Mouse (Mus musculus) left cerebral cortex, adult 2 months (tissue): ENCODE measurements around the gene Dglucy. TPM values are rescaled to one million over a fixed set of nuclear protein-coding genes. Genes with fewer than 3 reads are reported as not detected.

Experiments
- DNase-seq, 2 experiments: peaks; one replicate each; pipeline ENCODE4 v3.0.0; 2021 to 2022; ENCODE audit warnings: low spot score in 2 of 2, mixed read lengths in 1 of 2; ENCODE audit errors: extremely low spot score in 1 of 2
- H3K27ac ChIP-seq: fragments of 200-600 bp; 2 replicates; pipeline ENCODE4 v1.8.1; 2022
- H3K4me3 ChIP-seq: fragments of 200-600 bp; 2 replicates; pipeline ENCODE4 v1.8.1; 2022
- CTCF ChIP-seq: fragments of 200-600 bp; IDR thresholded peaks from 2 replicates; pipeline ENCODE4 v1.8.1; 2022; ENCODE audit warnings: antibody characterized with exemption, mild to moderate bottlenecking, moderate library complexity
- intact Hi-C: fragments of 180-260 bp; cut with DNase I; formaldehyde crosslinking; loops from one replicate; pipeline ENCODE4 v1.15.1; 2025
- total RNA-seq, 2 experiments: library from RNA; stranded (reverse); gene quantifications; 2 replicates each; pipeline ENCODE4 v1.2.3; 2021

The Dglucy gene
- total RNA-seq, 2 experiments from 2014 or later: 9.4 to 10.2 TPM

GRCm38 (mm10) chr12:100925644-100926619 lies 147.1 kb downstream of the Dglucy start:
- peak; percentile 50 to 62 for DNase-seq
- intact Hi-C loops: loop anchor here (1.0 to 10.0 kb wide), 3 partner anchors 77 to 761 kb away; no protein-coding TSS in a partner anchor
- no peak overlapping the region for H3K4me3 ChIP-seq
- no peak overlapping the region for H3K27ac ChIP-seq
- peak; percentile 74 for TF ChIP-seq CTCF

- intact Hi-C loops: loop anchor here (10.0 kb wide), 2 partner anchors 333 to 763 kb away; no protein-coding TSS in a partner anchor
These were observed 149.4 kb downstream of the Dglucy start for GRCm38 (mm10) chr12:100928286-100928685.

GRCm38 (mm10) chr12:100931653-100932052 lies 152.8 kb downstream of the Dglucy start:
- no peak overlapping the region for H3K4me3 ChIP-seq
- TF ChIP-seq CTCF: no peak
- no peak for DNase-seq
- H3K27ac ChIP-seq: no peak overlapping the region
- intact Hi-C loops: loop anchor here (10.0 kb wide), 1 partner anchor 673 kb away; no protein-coding TSS in a partner anchor

More at GRCm38 (mm10) chr12:100928286-100928685, 149.4 kb downstream of the Dglucy start:
- DNase-seq: no peak
- no peak overlapping the region for H3K4me3 ChIP-seq
- H3K27ac ChIP-seq: no peak overlapping the region
- no peak for TF ChIP-seq CTCF

- no peak for TF ChIP-seq CTCF
- DNase-seq: no peak
- H3K4me3 ChIP-seq: no peak overlapping the region
- intact Hi-C loops: loop anchor here (5.0 to 10.0 kb wide), 2 partner anchors 428 to 670 kb away; no protein-coding TSS in a partner anchor
- no peak overlapping the region; the same call in 1 of the 2 replicates for H3K27ac ChIP-seq
These were observed 155.9 kb downstream of the Dglucy start for GRCm38 (mm10) chr12:100934796-100935195.

GRCm38 (mm10) chr12:100936116-100936515 lies 157.3 kb downstream of the Dglucy start:
- DNase-seq: peak; percentile 76 to 83
- no peak overlapping the region for H3K27ac ChIP-seq
- H3K4me3 ChIP-seq: no peak overlapping the region
- TF ChIP-seq CTCF: peak; percentile 93
- intact Hi-C loops: loop anchor here (1.0 to 10.0 kb wide), 3 partner anchors 93 to 669 kb away; partner anchors contain the start of gene Ccdc88c

- intact Hi-C loops: loop anchor here (1.0 to 10.0 kb wide), 3 partner anchors 93 to 668 kb away; partner anchors contain the start of gene Ccdc88c
- Histone ChIP-seq H3K4me3 (no peak overlapping the region), H3K27ac (no peak overlapping the region)
- no peak for DNase-seq
- no peak for TF ChIP-seq CTCF
These were observed 157.9 kb downstream of the Dglucy start for GRCm38 (mm10) chr12:100936737-100937136.

GRCm38 (mm10) chr12:100937441-100938360 lies 158.8 kb downstream of the Dglucy start:
- no peak for TF ChIP-seq CTCF
- no peak for DNase-seq
- H3K4me3 ChIP-seq: no peak overlapping the region
- intact Hi-C loops: loop anchor here (5.0 to 10.0 kb wide), 2 partner anchors 425 to 667 kb away; no protein-coding TSS in a partner anchor
- no peak overlapping the region for H3K27ac ChIP-seq

- intact Hi-C loops: no loop called here
- no peak for DNase-seq
- Histone ChIP-seq H3K27ac (no peak overlapping the region), H3K4me3 (no peak overlapping the region)
- no peak for TF ChIP-seq CTCF
These were observed 162.5 kb downstream of the Dglucy start for GRCm38 (mm10) chr12:100941361-100941760.

GRCm38 (mm10) chr12:100943146-100943545 lies 164.3 kb downstream of the Dglucy start:
- no peak for TF ChIP-seq CTCF
- DNase-seq: no peak
- H3K27ac ChIP-seq: no peak overlapping the region
- H3K4me3 ChIP-seq: no peak overlapping the region
- intact Hi-C loops: no loop called here

- Histone ChIP-seq H3K4me3 (no peak overlapping the region), H3K27ac (peak overlapping the region; percentile 15; the same call in 1 of the 2 replicates)
- intact Hi-C loops: no loop called here
- TF ChIP-seq CTCF: no peak
- no peak for DNase-seq
These were observed 166.1 kb downstream of the Dglucy start for GRCm38 (mm10) chr12:100944921-100945336.

GRCm38 (mm10) chr12:100945501-100945900 lies 166.6 kb downstream of the Dglucy start:
- H3K27ac ChIP-seq: peak overlapping the region; percentile 15; the same call in 1 of the 2 replicates
- no peak for TF ChIP-seq CTCF
- intact Hi-C loops: no loop called here
- no peak overlapping the region for H3K4me3 ChIP-seq
- no peak for DNase-seq
